Mouse (Mus musculus): ENCODE data around the gene Mpped1. TPM values are rescaled to one million over a fixed set of nuclear protein-coding genes. Genes with fewer than 3 reads are reported as not detected.

Gene Mpped1
- polyA plus RNA-seq, 1 experiment: 1.5 TPM

DNA sequence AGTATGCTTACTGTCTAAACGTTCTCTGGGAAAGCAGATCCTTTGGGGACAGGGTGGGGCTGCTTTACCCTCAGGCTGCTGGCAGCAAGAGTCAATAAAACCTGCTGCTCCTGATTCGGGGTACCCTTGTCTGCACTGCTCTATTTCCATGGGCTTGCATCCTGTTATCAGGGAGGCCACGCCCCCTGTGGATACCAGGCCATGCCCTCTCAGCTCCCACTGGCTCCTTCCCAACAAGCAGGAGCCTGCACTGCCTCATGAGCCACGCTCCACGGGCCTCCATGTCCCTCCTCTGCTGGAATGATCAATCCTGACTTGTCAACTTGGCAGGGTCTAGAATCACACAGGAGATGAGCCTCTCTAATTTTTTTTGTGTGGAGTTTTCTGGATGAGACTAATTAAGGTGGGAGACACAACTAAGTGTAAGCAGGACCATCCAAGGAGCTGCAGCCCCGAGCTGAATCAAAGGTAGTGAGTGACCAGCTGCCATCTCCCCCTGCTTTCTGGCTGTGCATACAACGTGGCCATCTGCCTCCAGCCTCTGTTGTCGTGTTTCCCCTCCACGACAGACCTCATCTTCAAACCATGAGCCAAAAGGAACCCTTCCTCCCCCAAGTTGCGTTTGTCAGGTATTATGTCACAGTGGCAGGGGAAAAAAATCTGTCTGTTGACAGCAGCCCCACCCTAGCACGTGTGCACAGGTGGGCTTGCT is 98.0 kb downstream of the Mpped1 start:
- TF ChIP-seq CTCF (IDR thresholded peaks at IDR 0.05; ENCODE audit: extremely low read depth, insufficient read depth, insufficient read length, insufficient replicate concordance) (no peak), POLR2A (IDR thresholded peaks at IDR 0.05; ENCODE audit: low read depth, low read length) (no peak)
- Histone ChIP-seq H3K27me3 (ENCODE audit: control insufficient read depth, insufficient read depth, low read length) (no peaks in the 10 kb centered on the region), H3K4me1 (ENCODE audit: control insufficient read depth, insufficient read depth, insufficient read length) (no peaks in the 10 kb centered on the region), H3K4me3 (ENCODE audit: extremely low read depth, insufficient read depth, insufficient read length) (no peak overlapping the region), H3K27ac (ENCODE audit: insufficient read depth, low read length) (no peak overlapping the region), H3K36me3 (ENCODE audit: control insufficient read depth, insufficient read depth, low read length) (no peaks in the 10 kb centered on the region)
- no peak for DNase-seq (ENCODE audit: low read depth in 1 of 2, low spot score in 2 of 2)
- WGBS: 59% methylated on average over 11 of the region's 11 CpGs

- Histone ChIP-seq H3K27me3 (ENCODE audit: control insufficient read depth, insufficient read depth, low read length) (no peaks in the 10 kb centered on the region), H3K36me3 (ENCODE audit: control insufficient read depth, insufficient read depth, low read length) (no peaks in the 10 kb centered on the region), H3K27ac (ENCODE audit: insufficient read depth, low read length) (no peak overlapping the region), H3K4me1 (ENCODE audit: control insufficient read depth, insufficient read depth, insufficient read length) (no peaks in the 10 kb centered on the region), H3K4me3 (ENCODE audit: extremely low read depth, insufficient read depth, insufficient read length) (no peak overlapping the region)
- 89% methylated on average over 2 of the region's 2 CpGs for WGBS
- no peak for DNase-seq (ENCODE audit: low read depth in 1 of 2, low spot score in 2 of 2)
- TF ChIP-seq CTCF (IDR thresholded peaks at IDR 0.05; ENCODE audit: extremely low read depth, insufficient read depth, insufficient read length, insufficient replicate concordance): no peak
- no peak for TF ChIP-seq POLR2A (IDR thresholded peaks at IDR 0.05; ENCODE audit: low read depth, low read length)
These were observed 98.6 kb downstream of the Mpped1 start for GRCm38 (mm10) chr15:83877898-83878297.

DNA sequence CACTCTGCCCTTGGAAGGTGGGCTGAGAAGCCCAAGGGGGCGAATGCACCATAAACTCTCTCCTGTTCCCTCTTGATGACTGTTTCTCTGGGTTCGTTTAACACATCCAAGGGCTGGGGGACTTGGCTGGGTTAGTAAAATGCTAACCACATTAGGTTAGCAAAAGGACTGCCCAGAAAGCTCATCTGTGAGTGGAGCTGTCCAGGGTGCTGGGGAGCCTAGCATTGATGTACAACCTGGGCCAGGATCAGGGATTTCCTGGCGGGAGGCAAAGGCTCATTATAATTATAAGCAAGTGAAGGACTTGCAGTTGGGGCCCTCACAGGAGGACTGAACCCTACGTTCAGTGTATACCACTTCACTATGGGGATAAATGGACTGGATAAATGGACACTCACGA is 100.6 kb downstream of the Mpped1 start:
- 27% methylated on average over 5 of the region's 5 CpGs for WGBS
- no peak for TF ChIP-seq POLR2A (IDR thresholded peaks at IDR 0.05; ENCODE audit: low read depth, low read length)
- no peak for TF ChIP-seq CTCF (IDR thresholded peaks at IDR 0.05; ENCODE audit: extremely low read depth, insufficient read depth, insufficient read length, insufficient replicate concordance)
- H3K4me3 ChIP-seq (ENCODE audit: extremely low read depth, insufficient read depth, insufficient read length): no peak overlapping the region

DNA sequence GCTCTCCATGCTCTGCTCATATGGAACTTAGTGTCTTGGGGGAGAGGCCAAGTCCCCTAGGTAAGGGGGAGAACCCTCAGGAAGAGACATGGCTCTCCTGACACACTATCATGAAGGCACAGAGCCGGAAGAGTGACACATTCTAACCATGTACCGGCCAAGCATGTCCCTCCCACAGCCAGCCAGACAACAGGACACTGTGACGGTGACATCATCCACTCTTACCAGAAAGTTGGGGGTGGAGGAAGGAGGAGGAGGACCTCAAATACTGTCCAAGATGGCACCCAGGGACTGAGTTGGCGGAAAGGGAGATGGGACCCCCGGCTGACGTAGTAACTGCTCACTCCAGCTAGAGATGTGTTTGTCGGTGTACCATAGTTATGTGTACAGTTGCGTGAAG is 104.6 kb downstream of the Mpped1 start:
- no peak for DNase-seq (ENCODE audit: low read depth in 1 of 2, low spot score in 2 of 2)
- H3K27ac ChIP-seq (ENCODE audit: insufficient read depth, low read length): no peak overlapping the region
- H3K36me3 ChIP-seq (ENCODE audit: control insufficient read depth, insufficient read depth, low read length): no peaks in the 10 kb centered on the region
- no peaks in the 10 kb centered on the region for H3K4me1 ChIP-seq (ENCODE audit: control insufficient read depth, insufficient read depth, insufficient read length)
- 91% methylated on average over 8 of the region's 8 CpGs for WGBS
- no peaks in the 10 kb centered on the region for H3K27me3 ChIP-seq (ENCODE audit: control insufficient read depth, insufficient read depth, low read length)
- H3K4me3 ChIP-seq (ENCODE audit: extremely low read depth, insufficient read depth, insufficient read length): no peak overlapping the region
- TF ChIP-seq CTCF (IDR thresholded peaks at IDR 0.05; ENCODE audit: extremely low read depth, insufficient read depth, insufficient read length, insufficient replicate concordance) (no peak), POLR2A (IDR thresholded peaks at IDR 0.05; ENCODE audit: low read depth, low read length) (no peak)

More for the DNA sequence above, 100.6 kb downstream of the Mpped1 start:
- Histone ChIP-seq H3K36me3 (ENCODE audit: control insufficient read depth, insufficient read depth, low read length) (no peaks in the 10 kb centered on the region), H3K27ac (ENCODE audit: insufficient read depth, low read length) (no peak overlapping the region), H3K27me3 (ENCODE audit: control insufficient read depth, insufficient read depth, low read length) (no peaks in the 10 kb centered on the region), H3K4me1 (ENCODE audit: control insufficient read depth, insufficient read depth, insufficient read length) (no peaks in the 10 kb centered on the region)
- no peak for DNase-seq (ENCODE audit: low read depth in 1 of 2, low spot score in 2 of 2)

DNA sequence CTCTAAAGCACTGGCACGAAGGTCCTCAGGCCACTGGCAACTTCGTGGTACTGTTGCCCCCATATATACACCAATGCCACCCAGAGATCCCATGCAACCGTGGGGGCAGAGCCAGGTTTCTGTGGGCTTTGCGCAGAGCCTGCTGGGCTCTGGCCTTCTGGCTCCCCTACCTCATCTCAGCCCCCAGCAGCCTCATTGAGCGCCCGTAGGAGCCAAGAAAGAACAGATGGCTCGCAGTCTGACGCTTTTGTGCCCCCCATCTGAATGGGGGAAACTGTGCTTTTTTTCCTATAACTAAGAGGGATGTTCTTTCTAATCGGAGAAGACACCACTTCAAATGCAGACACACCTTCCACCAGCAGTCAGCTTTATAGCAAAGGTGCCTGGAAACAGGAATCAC is 105.0 kb downstream of the Mpped1 start:
- no peaks in the 10 kb centered on the region for H3K36me3 ChIP-seq (ENCODE audit: control insufficient read depth, insufficient read depth, low read length)
- no peaks in the 10 kb centered on the region for H3K27me3 ChIP-seq (ENCODE audit: control insufficient read depth, insufficient read depth, low read length)
- DNase-seq (ENCODE audit: low read depth in 1 of 2, low spot score in 2 of 2): no peak
- no peak overlapping the region for H3K27ac ChIP-seq (ENCODE audit: insufficient read depth, low read length)
- no peaks in the 10 kb centered on the region for H3K4me1 ChIP-seq (ENCODE audit: control insufficient read depth, insufficient read depth, insufficient read length)
- WGBS: 89% methylated on average over 9 of the region's 9 CpGs
- H3K4me3 ChIP-seq (ENCODE audit: extremely low read depth, insufficient read depth, insufficient read length): no peak overlapping the region
- TF ChIP-seq POLR2A (IDR thresholded peaks at IDR 0.05; ENCODE audit: low read depth, low read length) (no peak), CTCF (IDR thresholded peaks at IDR 0.05; ENCODE audit: extremely low read depth, insufficient read depth, insufficient read length, insufficient replicate concordance) (no peak)

DNA sequence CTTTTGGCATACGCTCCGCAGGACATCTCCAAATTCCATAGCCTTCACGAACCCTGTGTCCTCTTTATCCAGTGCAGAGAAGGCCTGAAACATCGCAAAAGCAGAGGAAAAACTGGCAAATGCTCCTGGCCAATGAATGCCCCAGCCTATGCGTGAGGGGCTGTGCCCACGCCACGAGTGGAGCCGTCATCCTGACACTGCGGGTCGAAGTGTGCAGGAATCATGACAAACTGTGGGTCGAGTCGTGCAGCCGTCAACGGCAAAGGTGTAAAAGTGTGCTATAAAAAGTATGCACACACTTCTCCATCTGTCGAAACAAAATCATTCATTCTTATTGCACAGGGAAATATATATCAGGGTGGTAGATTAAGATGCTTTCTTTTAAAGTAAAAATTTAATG is 113.6 kb downstream of the Mpped1 start:
- Histone ChIP-seq H3K36me3 (ENCODE audit: control insufficient read depth, insufficient read depth, low read length) (no peaks in the 10 kb centered on the region), H3K27me3 (ENCODE audit: control insufficient read depth, insufficient read depth, low read length) (no peaks in the 10 kb centered on the region), H3K4me3 (ENCODE audit: extremely low read depth, insufficient read depth, insufficient read length) (no peak overlapping the region), H3K4me1 (ENCODE audit: control insufficient read depth, insufficient read depth, insufficient read length) (no peaks in the 10 kb centered on the region), H3K27ac (ENCODE audit: insufficient read depth, low read length) (no peak overlapping the region)
- no peak for TF ChIP-seq POLR2A (IDR thresholded peaks at IDR 0.05; ENCODE audit: low read depth, low read length)
- no peak for TF ChIP-seq CTCF (IDR thresholded peaks at IDR 0.05; ENCODE audit: extremely low read depth, insufficient read depth, insufficient read length, insufficient replicate concordance)
- WGBS: 91% methylated on average over 15 of the region's 15 CpGs
- no peak for DNase-seq (ENCODE audit: low read depth in 1 of 2, low spot score in 2 of 2)

- Histone ChIP-seq H3K27ac (ENCODE audit: insufficient read depth, low read length) (no peak overlapping the region), H3K27me3 (ENCODE audit: control insufficient read depth, insufficient read depth, low read length) (no peaks in the 10 kb centered on the region), H3K4me3 (ENCODE audit: extremely low read depth, insufficient read depth, insufficient read length) (no peak overlapping the region), H3K4me1 (ENCODE audit: control insufficient read depth, insufficient read depth, insufficient read length) (no peaks in the 10 kb centered on the region), H3K36me3 (ENCODE audit: control insufficient read depth, insufficient read depth, low read length) (no peaks in the 10 kb centered on the region)
- 71% methylated on average over 7 of the region's 7 CpGs for WGBS
- no peak for TF ChIP-seq POLR2A (IDR thresholded peaks at IDR 0.05; ENCODE audit: low read depth, low read length)
- no peak for TF ChIP-seq CTCF (IDR thresholded peaks at IDR 0.05; ENCODE audit: extremely low read depth, insufficient read depth, insufficient read length, insufficient replicate concordance)
- DNase-seq (ENCODE audit: low read depth in 1 of 2, low spot score in 2 of 2): no peak
These were observed 115.0 kb downstream of the Mpped1 start for GRCm38 (mm10) chr15:83894261-83894660.

Data from spleen, adult 2 months (tissue).